21 mouse cellular contexts compared by ENCODE assay signal in genomic region chr3:95047914-95048313, GRCm38 (mm10). TPM values are rescaled to one million over a fixed set of nuclear protein-coding genes. Genes with fewer than 3 reads are reported as not detected.
DNase-seq lines count a peak whose midpoint lies in the region; ATAC-seq and TF ChIP-seq lines count a peak whose summit lies in the region.
"Had no signal": no experiment of that assay in that cellular context is flagged by ENCODE, and none has a peak within 500 bp of the region (broad histone marks: within the 10 kb centered on the region; RNA-seq: fewer than 3 reads in every experiment).

No protein-coding gene starts in this region.

- no peaks in the 10 kb centered on the region for H3K36me3 ChIP-seq in intestine, postnatal 0 days (ENCODE audit: control insufficient read depth, insufficient read depth)
- no peaks in the 10 kb centered on the region for H3K36me3 ChIP-seq in intestine, embryonic 16.5 days (ENCODE audit: control insufficient read depth, insufficient read depth, low read length)
- no peaks in the 10 kb centered on the region for H3K36me3 ChIP-seq in testis, adult 2 months (ENCODE audit: control insufficient read depth, insufficient read depth, low read length)
- H3K36me3 ChIP-seq in forebrain, postnatal 0 days (ENCODE audit: insufficient read depth): no peaks in the 10 kb centered on the region
- H3K36me3 ChIP-seq: embryonic facial prominence, embryonic 12.5 days; embryonic facial prominence, embryonic 15.5 days; hindbrain, embryonic 12.5 days; hindbrain, embryonic 15.5 days had no signal

- WGBS in intestine, postnatal 0 days: 62% methylated on average over 3 of the region's 3 CpGs
- WGBS in intestine, embryonic 16.5 days: 66% methylated on average over 3 of the region's 3 CpGs
- 79% methylated on average over 3 of the region's 3 CpGs for WGBS in forebrain, postnatal 0 days

- TF ChIP-seq POLR2A in testis, adult 2 months (IDR thresholded peaks at IDR 0.05; ENCODE audit: control insufficient read depth, low read depth, low read length): no peak

- no peak overlapping the region for H3K9ac ChIP-seq in intestine, postnatal 0 days (ENCODE audit: low read depth, low read length)
- H3K9ac ChIP-seq in intestine, embryonic 16.5 days (ENCODE audit: low read depth, low read length): no peak overlapping the region
- no peak overlapping the region for H3K9ac ChIP-seq in forebrain, postnatal 0 days
- H3K9ac ChIP-seq: embryonic facial prominence, embryonic 12.5 days; embryonic facial prominence, embryonic 15.5 days; hindbrain, embryonic 12.5 days; hindbrain, embryonic 15.5 days had no signal

- no peak overlapping the region for H3K27ac ChIP-seq in intestine, postnatal 0 days (ENCODE audit: low read depth, low read length)
- H3K27ac ChIP-seq in intestine, embryonic 16.5 days (ENCODE audit: low read length): no peak overlapping the region
- H3K27ac ChIP-seq in testis, adult 2 months (ENCODE audit: control insufficient read depth, insufficient read depth, low read depth, low read length): peak overlapping the region; percentile 40; the same call in 1 of the 2 replicates
- no peak overlapping the region for H3K27ac ChIP-seq in forebrain, postnatal 0 days (ENCODE audit: low read depth, low read length)
- H3K27ac ChIP-seq: embryonic facial prominence, embryonic 12.5 days; embryonic facial prominence, embryonic 15.5 days; hindbrain, embryonic 12.5 days; hindbrain, embryonic 15.5 days had no signal

- peak; percentile 55 for ATAC-seq in intestine, postnatal 0 days
- no peak for ATAC-seq in intestine, embryonic 16.5 days
- no peak for ATAC-seq in forebrain, postnatal 0 days
- ATAC-seq: CD4-positive, CD25-positive, alpha-beta regulatory T cell, adult 4 months; forebrain, embryonic 14.5 days had no signal

- 0 out of 2 replicates have a peak, but pooled peaks cover 1% of the 10 kb centered on the region for H3K4me1 ChIP-seq in intestine, postnatal 0 days (replicated peaks; ENCODE audit: control insufficient read depth, insufficient read depth, low read length)
- H3K4me1 ChIP-seq in intestine, embryonic 16.5 days (ENCODE audit: control insufficient read depth, insufficient read depth, low read length): no peaks in the 10 kb centered on the region
- peaks cover 4% of the 10 kb centered on the region; the same call in 1 of the 2 replicates for H3K4me1 ChIP-seq in testis, adult 2 months (ENCODE audit: control insufficient read depth, insufficient read depth, low read length)
- no peaks in the 10 kb centered on the region for H3K4me1 ChIP-seq in forebrain, postnatal 0 days (ENCODE audit: insufficient read depth)
- H3K4me1 ChIP-seq: embryonic facial prominence, embryonic 12.5 days; hindbrain, embryonic 12.5 days had no signal

- H3K4me2 ChIP-seq in intestine, postnatal 0 days (replicated peaks; ENCODE audit: low read depth): no peak overlapping the region
- no peak overlapping the region for H3K4me2 ChIP-seq in intestine, embryonic 16.5 days (ENCODE audit: low read depth, low read length)
- H3K4me2 ChIP-seq in forebrain, postnatal 0 days (ENCODE audit: low read depth): no peak overlapping the region
- H3K4me2 ChIP-seq: embryonic facial prominence, embryonic 12.5 days; embryonic facial prominence, embryonic 15.5 days; heart, embryonic 11.5 days; hindbrain, embryonic 12.5 days; hindbrain, embryonic 15.5 days had no signal

- no peaks in the 10 kb centered on the region for H3K9me3 ChIP-seq in intestine, postnatal 0 days (ENCODE audit: control insufficient read depth)
- no peaks in the 10 kb centered on the region for H3K9me3 ChIP-seq in intestine, embryonic 16.5 days (ENCODE audit: control insufficient read depth, low read length)
- H3K9me3 ChIP-seq in forebrain, postnatal 0 days (ENCODE audit: low read length): no peaks in the 10 kb centered on the region
- H3K9me3 ChIP-seq: embryonic facial prominence, embryonic 12.5 days; embryonic facial prominence, embryonic 15.5 days; hindbrain, embryonic 12.5 days; hindbrain, embryonic 15.5 days had no signal

- TF ChIP-seq CTCF in intestine, postnatal 0 days (IDR thresholded peaks at IDR 0.05; ENCODE audit: low read depth): no peak
- TF ChIP-seq CTCF in testis, adult 2 months (IDR thresholded peaks at IDR 0.05; ENCODE audit: control insufficient read depth, insufficient read depth, insufficient replicate concordance, low read depth, low read length): no peak
- no peak for TF ChIP-seq CTCF in forebrain, postnatal 0 days (IDR thresholded peaks at IDR 0.05; ENCODE audit: low read depth)

- DNase-seq in testis, postnatal 10 days (ENCODE audit: low spot score): no peak
- DNase-seq in adrenal gland, postnatal 14 days: peak; percentile 60
- no peak for DNase-seq in layer of hippocampus, adult 9-10 months (ENCODE audit: low spot score)
- no peak for DNase-seq in forebrain, postnatal 0 days
- DNase-seq: cerebellum, adult 11 months; cerebellum, adult 2 months; cerebellum, adult 9-11 months; cerebellum, postnatal 25 days; gastrocnemius, postnatal 25 days; heart, adult 18-20 months; kidney, adult 18-20 months had no signal

- no peaks in the 10 kb centered on the region for H3K27me3 ChIP-seq in intestine, postnatal 0 days (replicated peaks; ENCODE audit: control insufficient read depth, insufficient read depth, low read length)
- no peaks in the 10 kb centered on the region for H3K27me3 ChIP-seq in intestine, embryonic 16.5 days (replicated peaks; ENCODE audit: control insufficient read depth, insufficient read depth, low read length)
- no peaks in the 10 kb centered on the region for H3K27me3 ChIP-seq in testis, adult 2 months (ENCODE audit: control insufficient read depth, insufficient read depth, low read length)
- no peaks in the 10 kb centered on the region for H3K27me3 ChIP-seq in forebrain, postnatal 0 days (ENCODE audit: insufficient read depth, low read length)
- H3K27me3 ChIP-seq: embryonic facial prominence, embryonic 12.5 days; embryonic facial prominence, embryonic 15.5 days; hindbrain, embryonic 12.5 days had no signal

- no peak overlapping the region for H3K4me3 ChIP-seq in intestine, postnatal 0 days (ENCODE audit: low read depth, low read length)
- no peak overlapping the region for H3K4me3 ChIP-seq in intestine, embryonic 16.5 days (ENCODE audit: low read length)
- H3K4me3 ChIP-seq in testis, adult 2 months (ENCODE audit: control insufficient read depth, low read depth, low read length): no peak overlapping the region
- H3K4me3 ChIP-seq in forebrain, postnatal 0 days (ENCODE audit: low read depth, low read length): no peak overlapping the region
- H3K4me3 ChIP-seq: embryonic facial prominence, embryonic 12.5 days; embryonic facial prominence, embryonic 15.5 days; hindbrain, embryonic 12.5 days; hindbrain, embryonic 15.5 days had no signal

RNA-seq across cellular contexts. Expression of gene Psmd4, which starts 5.5 kb away (rescaled TPM):
- polyA plus RNA-seq in intestine, postnatal 0 days (2015; fragmentation: Nextera tagmentation; extraction: Ambion mirVana): 164 and 166 TPM in 2 replicates
- 196 and 226 TPM in 2 replicates for polyA plus RNA-seq in intestine, embryonic 16.5 days (2015; fragmentation: Nextera tagmentation; extraction: Ambion mirVana)
- polyA plus RNA-seq in testis, adult 2 months (2012; rRNA removed): 209 and 219 TPM in 2 replicates
- total RNA-seq in adrenal gland, postnatal 14 days (2021): 218 and 243 TPM in 2 replicates
- total RNA-seq in forebrain, postnatal 0 days (2014; rRNA removed): 203 and 255 TPM in 2 replicates
- 278 and 279 TPM in 2 replicates for polyA plus RNA-seq in forebrain, postnatal 0 days (2015; fragmentation: Nextera tagmentation; extraction: Ambion mirVana)

RNA-seq across cellular contexts. Expression of gene Zfp687, which starts 32.7 kb away (rescaled TPM):
- 8.7 and 9.7 TPM in 2 replicates for polyA plus RNA-seq in intestine, postnatal 0 days (2015; fragmentation: Nextera tagmentation; extraction: Ambion mirVana)
- polyA plus RNA-seq in intestine, embryonic 16.5 days (2015; fragmentation: Nextera tagmentation; extraction: Ambion mirVana): 16.9 and 17.6 TPM in 2 replicates
- polyA plus RNA-seq in testis, adult 2 months (2012; rRNA removed): 37.7 and 43.3 TPM in 2 replicates
- total RNA-seq in adrenal gland, postnatal 14 days (2021): 30.9 and 33.2 TPM in 2 replicates
- 20.3 and 23.1 TPM in 2 replicates for total RNA-seq in forebrain, postnatal 0 days (2014; rRNA removed)
- 9.8 and 13.1 TPM in 2 replicates for polyA plus RNA-seq in forebrain, postnatal 0 days (2015; fragmentation: Nextera tagmentation; extraction: Ambion mirVana)

RNA-seq across cellular contexts. Expression of gene Pip5k1a, which starts 58.8 kb away (rescaled TPM):
- polyA plus RNA-seq in intestine, postnatal 0 days (2015; fragmentation: Nextera tagmentation; extraction: Ambion mirVana): 13.1 and 14.7 TPM in 2 replicates
- polyA plus RNA-seq in intestine, embryonic 16.5 days (2015; fragmentation: Nextera tagmentation; extraction: Ambion mirVana): 14.5 and 15.5 TPM in 2 replicates
- polyA plus RNA-seq in testis, adult 2 months (2012; rRNA removed): 14.4 and 17.8 TPM in 2 replicates
- total RNA-seq in adrenal gland, postnatal 14 days (2021): 42.9 and 43.8 TPM in 2 replicates
- total RNA-seq in forebrain, postnatal 0 days (2014; rRNA removed): 19.5 and 22.6 TPM in 2 replicates
- 13.8 and 14.5 TPM in 2 replicates for polyA plus RNA-seq in forebrain, postnatal 0 days (2015; fragmentation: Nextera tagmentation; extraction: Ambion mirVana)
